Mouse (Mus musculus): ENCODE results near the gene Gm1527. TPM values are rescaled to one million over a fixed set of nuclear protein-coding genes. Genes with fewer than 3 reads are reported as not detected.

Gene Gm1527
- polyA plus RNA-seq, 1 experiment from 2014 or later: not detected

DNA sequence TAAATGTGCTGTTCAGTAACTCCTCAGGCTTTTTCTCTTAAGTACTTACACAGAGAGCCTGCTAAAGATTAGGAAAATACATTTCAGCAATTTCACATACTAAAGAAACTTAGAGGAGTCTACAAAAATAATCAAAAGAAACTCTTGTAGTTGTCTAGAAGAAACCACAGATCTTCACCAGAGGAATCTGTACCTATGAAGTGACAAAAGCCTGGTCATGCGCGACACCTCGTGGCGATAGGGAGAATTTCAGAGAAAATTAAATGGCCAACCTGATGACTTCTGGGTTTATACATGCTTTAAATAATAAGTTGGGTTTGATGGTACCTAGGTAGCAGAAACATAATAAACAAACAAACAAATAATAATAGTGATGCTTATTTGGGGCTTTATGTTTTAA, 76.4 kb downstream of the Gm1527 start:
- TF ChIP-seq CTCF (IDR thresholded peaks at IDR 0.05; ENCODE audit: low read depth) (peak; percentile 76), EP300 (IDR thresholded peaks at IDR 0.05; ENCODE audit: low read depth) (no peak)
- Histone ChIP-seq H3K4me2 (ENCODE audit: low read depth, low read length) (no peak overlapping the region), H3K4me3 (ENCODE audit: low read depth, low read length) (no peak overlapping the region), H3K4me1 (ENCODE audit: insufficient read depth) (no peaks in the 10 kb centered on the region), H3K27me3 (ENCODE audit: insufficient read depth, low read length) (no peaks in the 10 kb centered on the region), H3K9me3 (ENCODE audit: low read length) (no peaks in the 10 kb centered on the region), H3K9ac (replicated peaks) (no peak overlapping the region), H3K36me3 (replicated peaks; ENCODE audit: insufficient read depth, low read length) (no peaks in the 10 kb centered on the region), H3K27ac (ENCODE audit: low read depth) (no peak overlapping the region)
- under 1% methylated on average over 4 of the region's 4 CpGs for WGBS (ENCODE audit: insufficient replicate concordance)
- ATAC-seq: no peak
- peak; percentile 37 for DNase-seq

Other genes starting within 250 kb of the Gm1527 start
- gene Slc2a2, start 194.7 kb upstream of the Gm1527 start, polyA plus RNA-seq (2015; fragmentation: Nextera tagmentation; extraction: Ambion mirVana): 135 TPM in 2 replicates
- 1.3 and 1.4 TPM in 2 replicates for gene Eif5a2, start 111.3 kb upstream of the Gm1527 start, polyA plus RNA-seq (2015; fragmentation: Nextera tagmentation; extraction: Ambion mirVana)
- gene Rpl22l1, start 87.2 kb upstream of the Gm1527 start, polyA plus RNA-seq (2015; fragmentation: Nextera tagmentation; extraction: Ambion mirVana): 247 and 263 TPM in 2 replicates
- gene Egfem1, start 189.4 kb downstream of the Gm1527 start, polyA plus RNA-seq (2015; fragmentation: Nextera tagmentation; extraction: Ambion mirVana): 0.69 and 0.76 TPM in 2 replicates